In the genomic region with DNA sequence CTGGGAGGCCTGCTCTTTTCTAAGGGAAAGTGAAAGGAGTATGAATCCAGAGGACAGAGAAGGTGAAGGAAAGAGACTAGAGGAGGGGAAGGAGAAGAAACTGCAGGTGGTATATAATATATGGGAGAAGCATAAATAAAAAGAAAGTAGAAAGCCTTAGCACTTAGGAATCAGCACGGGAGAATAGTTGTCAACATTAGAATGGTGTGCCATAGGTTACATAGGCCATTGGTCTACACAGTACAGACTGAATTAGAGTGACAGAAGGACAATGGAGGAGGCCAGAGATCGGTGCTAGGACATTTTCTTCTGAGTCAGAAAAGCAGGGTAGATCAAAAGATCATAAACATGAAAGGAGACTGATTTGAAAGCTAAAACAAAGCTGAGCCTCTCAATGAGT, we compare ENCODE assay signal across 27 mouse cellular contexts.
"Had no signal": no experiment of that assay in that cellular context is flagged by ENCODE, and none has a peak within 500 bp of the region (broad histone marks: within the 10 kb centered on the region; RNA-seq: fewer than 3 reads in every experiment).

No protein-coding gene starts in this region.

- H3K27ac ChIP-seq: gastrocnemius, adult 2 months; heart, embryonic 13.5 days; heart, embryonic 15.5 days; hindbrain, embryonic 13.5 days; hindbrain, embryonic 15.5 days; hindbrain, postnatal 0 days; kidney, embryonic 15.5 days; kidney, postnatal 0 days; limb, embryonic 13.5 days; limb, embryonic 15.5 days; liver, embryonic 12.5 days; liver, embryonic 14.5 days had no signal

- H3K36me3 ChIP-seq: heart, embryonic 13.5 days; heart, embryonic 15.5 days; hindbrain, embryonic 13.5 days; hindbrain, embryonic 15.5 days; kidney, embryonic 15.5 days; limb, embryonic 13.5 days; limb, embryonic 15.5 days; liver, embryonic 12.5 days had no signal

- H3K9ac ChIP-seq: heart, embryonic 13.5 days; heart, embryonic 15.5 days; hindbrain, embryonic 13.5 days; hindbrain, embryonic 15.5 days; kidney, embryonic 15.5 days; limb, embryonic 13.5 days; limb, embryonic 15.5 days; liver, embryonic 12.5 days; liver, embryonic 14.5 days had no signal

- H3K4me3 ChIP-seq: gastrocnemius, adult 2 months; heart, embryonic 13.5 days; heart, embryonic 15.5 days; hindbrain, embryonic 13.5 days; hindbrain, embryonic 15.5 days; kidney, embryonic 15.5 days; limb, embryonic 13.5 days; limb, embryonic 15.5 days; liver, embryonic 12.5 days had no signal

- H3K4me1 ChIP-seq: heart, embryonic 13.5 days; heart, embryonic 15.5 days; hindbrain, embryonic 13.5 days; hindbrain, embryonic 15.5 days; kidney, embryonic 15.5 days; limb, embryonic 13.5 days; limb, embryonic 15.5 days; liver, embryonic 12.5 days had no signal

- H3K9me3 ChIP-seq: heart, embryonic 13.5 days; heart, embryonic 15.5 days; hindbrain, embryonic 13.5 days; hindbrain, embryonic 15.5 days; kidney, embryonic 15.5 days; limb, embryonic 13.5 days; limb, embryonic 15.5 days; liver, embryonic 12.5 days had no signal

- DNase-seq: gastrocnemius, adult 2 months; gastrocnemius, postnatal 10 days; gastrocnemius, postnatal 25 days; heart, adult 18-20 months; heart, postnatal 14 days; heart, postnatal 36 days; kidney, adult 11 months; kidney, adult 2 months; kidney, adult 9 months; kidney, postnatal 14 days; kidney, postnatal 36 days; layer of hippocampus, adult 9-11 months; layer of hippocampus, postnatal 36 days; left cerebral cortex, postnatal 4 days had no signal

- ATAC-seq: hindbrain, postnatal 0 days; intestine, embryonic 16.5 days; liver, embryonic 12.5 days had no signal

- H3K4me2 ChIP-seq: heart, embryonic 11.5 days; heart, embryonic 13.5 days; heart, embryonic 15.5 days; hindbrain, embryonic 13.5 days; hindbrain, embryonic 15.5 days; kidney, embryonic 15.5 days; limb, embryonic 13.5 days; limb, embryonic 15.5 days; liver, embryonic 12.5 days had no signal

- H3K27me3 ChIP-seq: heart, embryonic 13.5 days; heart, embryonic 15.5 days; hindbrain, embryonic 13.5 days; hindbrain, embryonic 15.5 days; kidney, embryonic 15.5 days; limb, embryonic 13.5 days; limb, embryonic 15.5 days; liver, embryonic 12.5 days had no signal
